Mouse (Mus musculus): ENCODE measurements around the gene Nckap5.

Gene Nckap5

DNA sequence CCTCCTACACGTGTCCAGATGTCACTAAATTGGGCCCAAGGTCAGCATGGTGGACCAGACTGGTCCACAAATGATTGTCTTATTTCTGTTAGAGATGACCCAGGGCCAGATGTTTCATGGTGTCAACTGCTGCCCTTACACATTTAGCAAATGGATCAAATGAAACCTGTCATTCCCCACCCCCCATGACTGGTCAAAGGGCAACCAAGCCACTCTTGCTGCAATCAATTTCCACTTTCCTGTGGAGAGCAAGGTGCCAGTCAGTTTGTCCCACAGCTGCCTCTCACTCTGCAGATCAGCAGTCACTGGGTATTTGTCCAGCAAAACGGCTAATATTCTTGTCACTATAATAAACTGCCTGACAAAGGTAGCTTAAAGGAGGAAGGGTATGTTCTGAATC is 463.9 kb downstream of the Nckap5 start:
- no peak for DNase-seq (ENCODE audit: low read depth, low spot score)

DNA sequence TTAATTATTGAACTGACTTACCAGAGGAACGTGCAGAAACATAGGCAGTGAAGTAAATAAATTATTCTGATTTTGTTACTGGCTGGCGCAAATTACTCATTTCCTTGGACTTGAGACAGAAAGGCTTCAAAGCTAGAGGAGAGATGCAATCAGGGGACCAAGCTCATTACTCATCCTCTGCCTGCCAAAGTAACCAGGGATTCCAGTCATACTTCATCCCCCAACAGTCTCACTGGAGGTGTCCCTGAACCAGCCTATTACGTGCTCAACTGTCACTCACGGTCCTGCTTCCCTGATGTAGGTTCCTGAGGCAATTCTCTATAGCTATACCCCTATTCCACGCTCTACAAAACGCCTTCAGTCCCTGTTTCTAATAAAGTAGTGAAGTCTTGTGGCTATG is 466.0 kb downstream of the Nckap5 start:
- no peak for DNase-seq (ENCODE audit: low read depth, low spot score)

DNA sequence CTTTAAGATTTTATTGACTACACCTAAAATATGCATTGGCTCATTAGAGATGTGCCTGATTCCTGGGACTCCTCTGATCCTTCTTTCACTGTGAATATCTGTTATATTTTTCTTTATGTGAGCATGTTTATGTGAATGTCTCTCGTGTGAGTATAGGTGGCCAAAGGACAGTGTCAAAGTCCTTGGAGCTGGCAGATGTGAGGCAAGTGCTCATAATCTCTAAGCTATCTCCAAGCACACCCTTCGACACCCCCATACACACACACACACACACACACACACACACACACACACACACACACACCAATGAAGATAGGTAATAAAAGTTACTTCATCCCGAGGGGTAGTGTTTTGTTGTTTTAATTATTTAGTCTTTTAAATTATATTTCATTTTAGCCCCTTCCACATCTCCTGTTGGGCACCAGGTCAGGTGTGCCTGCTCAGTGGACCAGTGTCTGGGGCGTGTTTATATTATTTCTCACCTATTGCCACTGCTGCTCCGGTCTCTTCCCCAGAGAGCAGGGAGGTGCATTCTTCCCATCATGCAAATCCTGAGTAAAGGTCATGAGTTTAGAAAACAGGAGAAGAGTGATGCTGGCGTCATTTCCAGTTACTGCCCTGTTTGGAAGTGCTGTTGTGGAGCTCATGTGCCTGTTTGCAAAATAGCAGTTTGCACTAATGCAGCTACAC is 469.9 kb downstream of the Nckap5 start:
- DNase-seq (ENCODE audit: low read depth, low spot score) = no peak

DNA sequence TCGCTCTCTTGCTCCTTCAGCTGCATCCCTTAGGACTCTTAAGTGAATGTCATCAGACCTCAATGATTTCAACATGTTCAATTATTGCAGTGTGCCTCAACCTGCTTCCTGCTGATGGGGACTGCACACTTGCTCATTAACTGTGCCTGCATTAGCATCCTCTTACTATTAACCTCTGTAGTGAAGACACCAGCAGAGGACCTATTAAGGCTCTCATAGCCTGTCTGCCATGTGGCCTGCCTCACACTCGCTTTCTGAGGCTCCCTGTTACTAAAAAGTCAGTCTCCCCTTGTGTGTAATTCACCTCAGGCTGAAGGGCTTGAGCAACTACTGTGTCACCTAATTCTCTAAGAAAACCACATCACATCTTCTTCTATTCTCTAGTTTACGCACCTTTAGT is 470.5 kb downstream of the Nckap5 start:
- DNase-seq (ENCODE audit: low read depth, low spot score) = no peak

- DNase-seq (ENCODE audit: low read depth, low spot score) = no peak
These were observed 488.8 kb downstream of the Nckap5 start for GRCm38 (mm10) chr1:126341806-126342205.

GRCm38 (mm10) chr1:126339250-126339649 is 491.3 kb downstream of the Nckap5 start:
- DNase-seq (ENCODE audit: low read depth, low spot score) = no peak

DNA sequence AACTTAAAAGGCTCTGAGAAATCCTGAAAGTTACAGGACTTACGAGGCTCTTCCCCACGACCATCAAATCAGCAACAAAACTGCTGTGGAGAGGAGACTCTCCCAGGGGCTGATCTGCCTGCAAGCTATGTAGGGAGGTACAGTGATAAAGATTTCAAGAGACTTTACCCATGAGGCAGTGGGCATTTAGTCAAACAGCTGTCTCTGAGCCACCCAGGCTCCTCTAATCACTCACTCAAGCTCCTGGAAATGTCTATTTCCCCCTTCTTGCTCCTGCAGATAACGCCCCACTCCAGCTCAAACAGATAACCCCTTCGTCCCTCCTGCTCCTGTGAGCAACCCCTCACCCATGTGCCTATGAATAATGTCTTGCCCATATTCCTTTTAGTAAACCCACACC is 496.4 kb downstream of the Nckap5 start:
- DNase-seq (ENCODE audit: low read depth, low spot score) = no peak

- no peak for DNase-seq (ENCODE audit: low read depth, low spot score)
These were observed 498.6 kb downstream of the Nckap5 start for GRCm38 (mm10) chr1:126332026-126332425.

- DNase-seq (ENCODE audit: low read depth, low spot score) = no peak
These were observed 509.9 kb downstream of the Nckap5 start for GRCm38 (mm10) chr1:126320696-126321095.

GRCm38 (mm10) chr1:126317874-126318607 is 512.6 kb downstream of the Nckap5 start:
- DNase-seq (ENCODE audit: low read depth, low spot score) = no peak

GRCm38 (mm10) chr1:126317345-126317744 is 513.3 kb downstream of the Nckap5 start:
- no peak for DNase-seq (ENCODE audit: low read depth, low spot score)

DNA sequence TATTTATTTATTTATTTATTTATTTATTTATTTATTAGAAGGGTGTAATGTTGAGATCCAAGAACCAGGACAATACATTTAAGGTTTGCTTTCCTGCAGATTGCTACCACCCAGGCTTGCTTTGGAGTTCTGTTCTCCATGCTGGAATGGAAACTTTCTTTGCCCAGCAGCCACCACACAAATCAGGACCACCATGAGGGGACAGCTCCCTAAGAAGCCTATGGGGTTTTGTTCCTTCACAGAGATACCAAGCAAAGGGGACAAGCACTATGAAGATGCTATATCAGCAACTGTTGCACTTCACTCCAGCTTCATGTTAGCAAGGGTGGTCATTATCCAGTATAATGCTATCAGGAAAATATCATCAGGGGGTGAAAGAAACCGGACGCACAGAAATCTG is 513.7 kb downstream of the Nckap5 start:
- no peak for DNase-seq (ENCODE audit: low read depth, low spot score)

DNA sequence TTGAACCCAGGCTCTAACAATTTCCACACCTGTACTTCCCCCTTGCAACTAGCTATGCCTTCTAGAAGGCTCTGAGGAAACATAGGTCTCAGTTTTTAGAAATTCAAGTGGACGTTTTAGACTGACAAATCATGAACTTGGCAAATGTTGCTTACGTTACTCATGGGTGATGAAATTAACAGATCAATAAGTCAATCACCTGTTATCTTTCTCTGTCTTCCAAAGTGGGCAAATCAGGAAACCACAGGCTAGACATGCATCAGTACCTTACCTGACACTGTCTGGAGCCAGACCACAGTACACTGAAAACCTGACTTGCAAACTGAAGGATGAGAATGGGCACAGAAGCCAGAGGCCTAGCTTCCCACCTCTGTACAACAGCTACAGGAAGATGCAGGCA is 529.5 kb downstream of the Nckap5 start:
- DNase-seq (ENCODE audit: low read depth, low spot score) = no peak

DNA sequence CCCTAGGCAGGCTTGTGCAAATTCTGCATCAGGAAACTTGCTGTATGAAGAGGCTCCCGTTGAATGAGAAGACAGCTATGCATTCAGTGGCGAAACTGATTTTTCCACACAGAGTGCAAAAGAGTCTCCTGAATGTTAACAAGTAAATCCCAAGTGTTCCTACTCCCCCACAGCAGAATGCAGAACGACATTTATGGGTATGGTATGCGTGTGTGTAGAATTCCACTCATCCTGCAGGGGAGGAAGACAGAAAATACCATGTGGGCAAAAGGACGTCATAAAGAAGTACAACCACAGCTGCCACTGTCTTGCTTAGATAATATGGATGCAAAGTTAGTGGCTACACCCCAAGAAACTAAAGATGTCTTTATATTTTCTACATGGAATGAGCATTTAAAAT is 565.7 kb downstream of the Nckap5 start:
- DNase-seq (ENCODE audit: low read depth, low spot score) = no peak

- DNase-seq (ENCODE audit: low read depth, low spot score) = no peak
These were observed 576.2 kb downstream of the Nckap5 start for GRCm38 (mm10) chr1:126254364-126254763.

DNA sequence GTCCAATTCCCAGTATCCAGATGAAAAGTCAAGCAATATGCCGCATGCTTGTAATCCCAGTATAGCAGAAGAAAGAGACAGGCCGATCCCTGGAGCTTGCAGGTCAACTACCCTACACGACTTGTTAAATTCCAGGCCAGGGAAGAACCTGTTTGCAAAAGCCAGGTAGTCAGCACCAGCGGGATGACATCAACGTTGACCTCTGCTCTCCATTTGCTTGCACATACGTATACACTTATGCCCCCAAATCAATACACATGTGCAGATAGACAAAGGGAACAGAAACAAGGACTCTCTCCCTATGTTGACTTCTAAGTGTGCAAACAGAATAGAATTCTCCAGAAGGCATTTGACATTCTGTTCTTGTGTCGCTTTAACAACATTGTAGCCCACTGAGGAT is 576.7 kb downstream of the Nckap5 start:
- no peak for DNase-seq (ENCODE audit: low read depth, low spot score)

GRCm38 (mm10) chr1:126233196-126233595 is 597.4 kb downstream of the Nckap5 start:
- DNase-seq (ENCODE audit: low read depth, low spot score) = no peak

DNA sequence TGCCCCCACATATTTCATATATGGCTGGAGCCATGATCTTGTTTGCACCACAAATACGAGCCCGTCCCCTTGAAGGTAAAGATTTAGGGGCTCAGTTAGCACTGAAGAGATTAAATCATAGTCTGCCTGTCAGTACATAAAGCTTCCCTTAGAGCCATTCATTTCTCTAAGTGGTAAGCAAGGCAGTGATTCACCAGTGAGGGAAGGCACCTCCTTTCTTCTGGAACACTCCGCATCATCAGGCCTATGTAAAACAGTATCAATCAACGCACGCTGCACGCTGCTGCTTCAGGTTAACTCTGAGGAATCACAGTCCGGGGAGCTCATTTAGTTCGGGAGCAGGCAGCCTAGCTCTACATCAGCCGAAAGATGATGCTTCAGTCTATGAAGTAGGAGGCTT is 599.4 kb downstream of the Nckap5 start:
- DNase-seq (ENCODE audit: low read depth, low spot score) = no peak

GRCm38 (mm10) chr1:126210212-126210611 is 620.4 kb downstream of the Nckap5 start:
- no peak for DNase-seq (ENCODE audit: low read depth, low spot score)

- DNase-seq (ENCODE audit: low read depth, low spot score) = no peak
These were observed 620.9 kb downstream of the Nckap5 start for GRCm38 (mm10) chr1:126209743-126210142.

DNA sequence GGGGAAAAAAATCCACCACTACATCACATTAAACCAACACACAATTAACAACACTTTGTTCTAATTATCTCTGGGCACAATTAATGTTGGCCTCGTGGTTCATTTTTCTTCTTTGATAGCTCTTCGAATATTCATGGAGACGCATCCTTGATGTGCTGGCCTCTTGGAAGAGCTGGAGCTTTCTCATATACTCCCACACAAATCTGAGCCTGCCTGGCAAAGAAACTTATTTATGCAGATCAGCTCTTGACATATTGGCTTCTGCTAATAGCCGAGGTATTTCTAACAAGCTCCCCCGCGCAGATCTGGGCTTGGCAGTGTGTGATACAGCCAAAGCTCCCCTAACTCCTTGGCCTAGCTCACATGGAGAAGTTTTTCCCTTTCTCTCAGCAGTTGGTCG is 621.5 kb downstream of the Nckap5 start:
- no peak for DNase-seq (ENCODE audit: low read depth, low spot score)

DNA sequence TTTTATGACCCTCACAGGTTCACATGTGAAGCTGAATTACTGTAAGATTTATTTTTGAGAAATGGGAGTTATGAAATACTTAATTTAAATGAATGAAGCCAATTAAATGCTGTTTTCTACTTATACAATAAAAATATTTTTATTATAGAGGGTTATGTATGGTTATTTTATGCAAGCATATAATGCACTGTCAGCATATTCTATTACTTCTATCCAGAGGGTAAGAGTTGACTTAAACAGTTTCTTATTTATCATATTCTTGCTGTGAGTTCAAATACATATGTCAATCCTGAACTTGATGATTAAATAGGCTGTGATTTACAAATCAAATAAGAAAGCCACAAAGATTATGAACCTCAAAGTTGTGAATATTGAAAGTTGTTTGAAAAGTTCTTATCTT is 633.7 kb downstream of the Nckap5 start:
- DNase-seq (ENCODE audit: low read depth, low spot score) = no peak

DNA sequence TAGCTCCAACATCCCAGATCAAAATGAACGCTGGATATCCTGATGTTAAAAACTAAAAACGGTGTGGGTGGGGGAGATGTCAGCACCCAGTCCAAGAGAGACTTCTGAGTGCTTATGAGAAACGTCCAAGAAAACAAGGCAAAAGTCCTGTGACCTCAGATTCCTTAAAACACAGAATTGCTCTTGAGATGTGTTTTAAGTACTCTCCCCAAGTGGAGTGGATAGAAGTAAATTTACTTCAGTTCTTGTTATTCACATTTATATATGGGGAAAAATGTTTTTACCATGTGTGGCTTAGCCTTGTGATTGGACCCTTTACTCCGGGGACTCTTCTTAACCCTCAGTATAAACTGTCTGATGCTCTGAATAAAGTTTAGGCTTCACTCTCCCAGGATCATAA is 640.2 kb downstream of the Nckap5 start:
- DNase-seq (ENCODE audit: low read depth, low spot score) = no peak
